Mouse (Mus musculus) kidney, adult 2 months (tissue): ENCODE results near the gene Gas6.

Experiments
- CTCF ChIP-seq: fragments of 200-500 bp; conservative IDR thresholded peaks from 2 replicates; pipeline ENCODE4 v1.5.1; 2011; ENCODE audit warnings: low read depth, mild to moderate bottlenecking, control low read depth, low read length, moderate library complexity, mixed read lengths; ENCODE audit not compliant: insufficient read depth, insufficient read length
- POLR2A ChIP-seq: fragments of 200-500 bp; IDR thresholded peaks from one replicate; pipeline ENCODE4 v1.6.1; 2011; ENCODE audit warnings: low read depth, low read length, control low read depth

DNA sequence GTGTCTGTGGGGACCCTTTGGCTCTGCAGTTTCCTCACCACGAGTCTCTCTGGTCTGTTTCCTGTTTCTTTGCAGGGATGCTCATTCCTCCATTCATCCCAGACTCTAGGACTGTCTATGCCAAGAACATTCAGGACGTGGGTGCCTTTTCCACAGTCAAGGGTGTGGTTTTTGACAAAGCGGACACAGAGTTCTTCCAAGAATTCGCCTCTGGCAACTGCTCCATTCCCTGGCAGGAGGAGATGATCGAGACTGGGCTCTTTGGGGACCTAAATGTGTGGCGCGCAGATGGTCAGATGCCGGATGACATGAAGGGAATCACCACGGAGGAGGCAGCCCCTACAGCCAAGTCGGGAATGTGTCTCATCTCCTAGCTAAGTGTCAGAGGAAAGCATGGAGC, 78.4 kb downstream of the Gas6 start:
- TF ChIP-seq CTCF (no peak), POLR2A (no peak)
